Mouse (Mus musculus): ENCODE measurements around the gene Slc25a19.

Gene Slc25a19

DNA sequence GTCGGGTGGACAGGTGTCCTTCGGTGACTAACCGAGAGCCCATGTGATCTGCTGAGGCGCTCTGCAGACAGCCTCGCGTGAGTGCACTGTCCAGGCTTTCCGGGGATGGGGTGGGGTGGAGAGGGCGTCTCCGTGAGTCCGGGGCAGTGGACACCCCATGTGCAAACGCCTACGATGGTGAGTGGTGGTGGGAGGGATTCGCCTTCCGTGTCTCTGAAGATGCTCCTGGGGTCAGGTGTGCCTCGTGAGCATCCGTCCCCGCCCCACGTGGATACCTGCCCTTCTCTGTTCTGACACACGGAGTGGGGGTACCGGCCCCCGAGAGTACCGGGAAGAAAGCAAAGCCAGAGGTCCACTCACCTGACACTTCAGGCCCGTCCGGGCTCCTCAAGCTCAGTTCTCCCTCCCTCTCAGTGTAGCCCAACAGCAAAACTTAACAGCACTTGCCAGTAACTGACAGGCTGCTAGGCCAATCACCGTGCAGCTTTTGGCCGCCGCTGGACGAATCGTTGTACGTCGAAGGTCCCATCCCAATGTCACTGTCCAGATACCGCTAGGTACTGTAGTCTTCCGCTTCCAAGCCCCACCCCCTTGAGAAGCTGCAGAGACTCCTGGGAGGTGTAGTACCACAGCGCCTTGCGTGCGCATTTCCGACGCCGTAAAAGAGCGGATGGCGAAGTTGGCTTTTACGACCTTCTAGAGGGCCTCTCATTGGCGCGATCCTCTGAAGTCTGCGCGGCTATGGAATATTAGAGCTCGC, at the start of gene Slc25a19:
TSS of gene Slc25a19 (minus strand) at position 591 of the 760 bp plus-strand sequence.
- peak; percentile 50 for TF ChIP-seq GATA4 (IDR thresholded peaks at IDR 0.05; ENCODE audit: insufficient replicate concordance, low read length)

DNA sequence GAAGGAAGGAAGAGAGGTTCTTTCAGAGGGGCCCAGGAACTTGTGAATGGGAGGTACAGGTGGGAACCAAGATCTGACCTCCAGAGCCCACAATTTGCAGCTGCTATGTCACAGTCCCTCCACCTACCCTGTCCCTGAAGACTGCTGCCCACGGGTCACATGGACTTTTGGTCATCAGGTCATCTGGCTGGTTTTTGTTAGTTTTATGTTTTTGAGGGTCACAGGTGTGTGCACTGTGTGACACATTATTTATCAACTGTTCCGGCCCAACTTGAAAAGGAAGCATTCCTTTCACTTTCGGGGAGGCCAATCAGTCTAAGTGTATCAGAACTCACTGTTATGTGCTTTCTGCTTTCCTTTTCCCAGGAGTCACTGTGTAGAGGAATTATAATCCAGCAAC, 49.4 kb upstream of the Slc25a19 start:
- TF ChIP-seq GATA4 (IDR thresholded peaks at IDR 0.05; ENCODE audit: insufficient replicate concordance, low read length), result no peak

DNA sequence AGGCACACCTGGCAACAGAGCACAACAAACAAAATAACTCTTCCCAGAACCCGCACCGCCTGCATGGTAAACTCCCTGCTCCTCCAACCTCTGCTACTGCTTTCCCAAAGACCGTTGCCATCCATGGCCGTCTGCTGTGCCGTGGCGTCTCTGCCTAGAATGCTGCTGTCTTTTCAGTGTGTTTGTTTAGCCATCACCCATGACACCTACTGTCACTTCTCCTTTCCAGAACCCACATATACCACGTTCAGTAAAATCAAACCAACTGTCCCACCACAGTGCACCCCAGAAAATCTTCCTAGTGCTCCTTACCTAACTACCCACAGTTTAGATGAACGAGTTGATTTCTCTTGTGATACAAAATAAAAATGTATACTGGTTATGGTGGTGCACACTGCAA, 48.6 kb upstream of the Slc25a19 start:
- TF ChIP-seq GATA4 (IDR thresholded peaks at IDR 0.05; ENCODE audit: insufficient replicate concordance, low read length), result no peak

DNA sequence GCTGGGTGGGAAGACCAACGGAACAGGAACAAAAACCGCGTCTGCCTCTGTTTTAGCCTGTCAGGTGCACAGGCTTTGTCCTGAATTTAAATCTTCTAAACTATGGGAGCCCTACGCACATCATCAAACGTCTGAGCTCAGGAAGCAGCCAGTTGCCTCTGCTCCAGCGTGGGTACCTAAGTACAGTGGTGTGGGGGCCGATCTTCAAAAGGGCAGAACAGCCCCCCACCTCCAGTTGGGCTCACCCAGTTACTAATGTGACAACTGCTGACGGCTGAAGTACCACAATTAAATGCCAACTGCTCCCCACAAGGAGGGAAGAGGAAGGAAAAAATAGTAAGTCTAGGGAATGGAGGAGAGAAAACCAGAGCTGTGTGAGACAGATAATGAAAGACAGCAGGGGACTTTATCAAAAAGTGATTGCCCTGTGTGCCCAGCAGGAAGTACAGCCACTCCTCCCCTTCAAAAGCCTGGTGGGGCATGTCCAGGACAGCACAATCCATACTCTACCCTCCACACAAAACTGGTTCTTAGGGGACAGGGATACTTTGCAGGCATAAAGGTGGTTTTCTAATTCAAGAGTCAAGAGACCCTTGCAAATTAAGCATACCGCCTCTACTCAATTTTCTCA, 46.3 kb upstream of the Slc25a19 start:
- TF ChIP-seq GATA4 (IDR thresholded peaks at IDR 0.05; ENCODE audit: insufficient replicate concordance, low read length), result no peak

DNA sequence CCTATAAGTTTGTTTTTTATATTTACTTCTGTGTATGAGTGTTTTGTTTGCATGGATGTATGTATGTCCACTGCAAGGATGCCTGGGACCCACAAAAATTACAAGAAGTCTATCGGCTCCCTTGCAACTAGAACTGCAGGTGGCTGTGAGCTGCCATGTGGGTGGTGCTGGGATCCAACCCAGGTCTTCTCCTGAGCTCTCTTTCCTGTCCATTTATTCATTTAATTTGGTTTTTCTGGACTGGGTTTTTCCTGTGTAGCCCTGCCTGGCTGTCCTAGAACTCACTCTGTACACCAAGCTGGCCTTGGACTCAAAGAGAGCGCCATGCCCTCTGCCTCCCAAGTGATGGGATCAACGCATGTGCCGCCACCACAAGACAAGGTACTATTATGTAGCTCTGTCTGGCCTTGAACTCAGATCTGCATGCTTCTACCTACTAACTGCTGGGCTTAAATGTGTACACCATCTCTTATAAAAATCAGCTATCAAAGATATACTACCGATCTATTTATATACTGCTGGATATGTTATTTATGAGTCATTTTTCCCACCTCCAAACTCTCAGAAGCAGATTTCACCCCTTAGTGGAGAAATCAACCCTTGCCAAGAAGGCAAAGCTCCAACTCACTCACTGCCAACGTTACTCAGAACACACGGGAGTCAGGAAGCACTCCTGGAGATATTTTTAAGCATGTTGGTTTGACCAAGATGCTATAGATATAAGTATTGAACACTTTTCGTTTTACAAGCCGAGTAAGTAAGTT, 45.6 kb upstream of the Slc25a19 start:
- no peak for TF ChIP-seq GATA4 (IDR thresholded peaks at IDR 0.05; ENCODE audit: insufficient replicate concordance, low read length)

DNA sequence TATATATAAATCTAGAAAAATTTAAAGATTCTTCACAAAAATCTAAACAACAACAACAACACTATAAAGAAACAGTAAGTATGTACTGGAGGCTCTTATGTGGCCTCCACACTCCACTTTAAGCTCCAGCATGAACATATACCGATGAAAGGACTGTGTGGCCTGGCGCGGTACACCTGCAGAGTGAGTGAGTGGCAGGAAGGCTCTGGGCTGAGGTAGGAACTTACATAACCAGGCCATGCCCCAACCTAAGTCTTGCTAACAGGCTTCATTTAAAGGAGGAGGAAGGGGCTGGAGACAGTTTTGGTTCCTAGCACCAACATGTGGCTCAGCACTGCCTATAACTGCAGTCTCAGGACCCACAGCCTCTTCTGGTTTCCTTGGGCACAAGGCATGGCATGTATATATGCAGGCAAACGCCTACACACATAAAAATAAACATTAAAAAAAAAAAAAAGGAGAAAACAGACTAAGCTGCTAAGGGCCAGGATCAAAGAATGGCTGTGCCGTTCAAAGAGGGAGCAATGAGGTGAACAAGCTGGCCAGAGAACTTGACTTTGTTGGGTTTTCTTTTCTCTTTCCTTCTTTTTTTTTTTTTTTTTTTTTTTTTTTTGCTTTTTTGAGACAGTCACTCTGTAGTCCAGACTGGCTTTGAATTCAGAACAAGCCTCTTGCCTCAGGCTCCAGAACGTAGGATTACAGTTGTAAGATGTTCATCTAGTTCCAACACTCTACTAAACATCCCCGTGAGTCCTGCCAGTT, 44.3 kb upstream of the Slc25a19 start:
- no peak for TF ChIP-seq GATA4 (IDR thresholded peaks at IDR 0.05; ENCODE audit: insufficient replicate concordance, low read length)

DNA sequence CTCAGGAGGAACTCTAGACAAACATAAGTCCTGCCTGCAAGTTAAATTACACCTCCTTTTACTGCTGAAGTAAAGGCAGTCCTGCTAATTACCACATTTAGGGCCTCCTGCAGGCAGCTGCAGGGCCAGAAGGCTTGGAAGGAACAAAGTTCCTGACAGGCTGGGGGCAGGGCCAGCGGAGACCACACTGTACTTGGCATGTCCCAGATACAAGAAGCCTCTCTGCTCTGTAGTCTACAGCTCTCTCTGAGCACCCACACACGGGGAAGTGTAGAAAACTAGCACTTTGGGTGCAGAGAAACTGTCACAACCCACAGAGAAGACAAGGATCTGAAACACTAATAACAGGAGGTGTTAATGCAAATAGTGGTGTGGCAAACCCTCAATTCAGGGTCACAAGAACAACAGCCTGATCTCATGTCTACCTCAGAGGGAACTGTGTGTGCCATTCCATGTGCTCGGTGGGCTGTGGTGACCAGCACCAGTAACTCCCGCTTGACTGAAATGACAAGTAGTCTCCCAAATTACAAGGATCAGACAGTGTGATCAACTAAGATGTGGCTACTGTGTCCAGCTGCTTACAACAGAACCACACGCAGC, 42.5 kb upstream of the Slc25a19 start:
- no peak for TF ChIP-seq GATA4 (IDR thresholded peaks at IDR 0.05; ENCODE audit: insufficient replicate concordance, low read length)

DNA sequence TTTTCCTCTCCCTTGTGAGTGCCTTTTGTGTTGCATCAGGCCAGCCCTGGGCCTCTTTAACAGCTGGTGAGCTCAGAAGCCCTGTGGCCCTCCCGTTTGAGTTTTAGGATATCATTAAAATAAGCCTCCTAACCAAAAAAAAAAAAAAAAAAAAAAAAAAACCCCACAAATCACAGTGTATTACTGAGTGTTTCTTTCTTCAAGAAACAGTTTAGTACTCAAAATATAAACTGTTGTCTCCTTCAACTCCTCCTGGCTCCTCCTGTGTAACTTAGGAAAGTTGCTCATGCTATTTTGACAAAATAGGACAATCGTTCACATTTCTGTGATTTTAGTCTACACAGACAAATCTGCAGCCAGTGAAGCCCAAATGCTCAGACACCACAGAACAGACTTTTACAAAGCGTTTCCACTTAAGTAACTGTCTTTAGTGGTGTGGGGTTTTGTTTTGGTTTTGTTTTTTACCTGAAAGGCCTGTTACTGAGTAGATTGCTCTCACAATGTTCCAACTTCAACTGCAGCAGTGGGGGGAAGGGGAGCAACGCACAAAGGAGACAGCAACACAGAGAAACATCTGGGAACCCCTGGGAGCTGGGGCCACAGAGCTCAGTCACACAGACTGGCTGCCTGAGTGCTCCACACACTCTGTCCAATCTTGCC, 35.7 kb upstream of the Slc25a19 start:
- no peak for TF ChIP-seq GATA4 (IDR thresholded peaks at IDR 0.05; ENCODE audit: insufficient replicate concordance, low read length)

DNA sequence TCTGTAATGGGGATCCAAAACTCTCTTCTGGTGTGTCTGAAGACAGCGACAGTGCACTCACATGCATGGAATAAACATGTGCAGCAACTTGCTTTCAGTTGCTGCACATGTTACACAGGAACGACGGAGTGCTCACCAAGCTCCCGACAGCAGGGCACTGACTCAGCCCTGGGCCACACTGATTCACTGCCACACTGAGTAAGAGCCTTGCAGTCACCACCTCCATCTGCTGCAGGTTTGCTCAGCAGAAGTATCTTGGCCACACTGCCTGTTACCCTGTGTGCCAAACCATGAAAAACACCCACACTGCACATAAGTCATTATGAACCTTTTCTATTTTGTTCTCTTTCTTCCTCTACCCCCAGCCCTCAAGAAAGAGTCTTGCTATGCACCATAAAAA, 32.3 kb upstream of the Slc25a19 start:
- TF ChIP-seq GATA4 (IDR thresholded peaks at IDR 0.05; ENCODE audit: insufficient replicate concordance, low read length), result no peak

DNA sequence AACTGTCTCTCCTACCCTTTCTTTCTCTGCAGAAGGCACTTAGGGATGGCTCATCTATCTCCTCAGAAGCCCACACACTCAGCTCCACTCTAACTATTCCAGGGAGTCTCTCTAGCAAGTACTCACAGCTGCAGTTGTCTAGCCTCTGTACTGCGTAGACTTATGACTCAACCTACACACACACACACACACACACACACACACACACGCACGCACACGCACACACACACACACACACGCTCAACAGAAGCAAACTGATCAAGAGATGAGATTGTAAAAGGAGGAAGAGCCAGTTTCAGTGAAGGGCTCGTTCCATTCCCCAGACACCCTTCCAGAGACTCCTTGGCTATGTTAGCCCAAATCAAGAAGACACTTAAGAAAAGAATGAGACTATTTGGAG, 30.4 kb upstream of the Slc25a19 start:
- no peak for TF ChIP-seq GATA4 (IDR thresholded peaks at IDR 0.05; ENCODE audit: insufficient replicate concordance, low read length)

DNA sequence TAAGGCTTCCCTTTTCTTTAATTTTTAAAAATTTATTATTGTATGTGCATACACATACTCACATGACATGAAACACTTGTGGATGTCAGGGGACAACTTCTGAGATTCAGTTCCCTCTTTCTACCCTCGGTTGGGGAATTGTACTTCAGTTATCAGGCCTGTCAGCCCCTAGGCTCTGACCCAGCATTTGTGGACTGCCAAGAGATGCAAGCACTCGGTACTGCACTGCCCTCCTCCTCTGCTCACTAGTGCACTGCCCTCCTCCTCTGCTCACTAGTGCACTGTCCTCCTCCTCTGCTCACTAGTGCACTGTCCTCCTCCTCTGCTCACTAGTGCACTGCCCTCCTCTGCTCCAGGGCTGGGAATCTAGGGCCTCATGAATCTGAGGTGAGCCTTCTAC, 26.0 kb upstream of the Slc25a19 start:
- no peak for TF ChIP-seq GATA4 (IDR thresholded peaks at IDR 0.05; ENCODE audit: insufficient replicate concordance, low read length)

DNA sequence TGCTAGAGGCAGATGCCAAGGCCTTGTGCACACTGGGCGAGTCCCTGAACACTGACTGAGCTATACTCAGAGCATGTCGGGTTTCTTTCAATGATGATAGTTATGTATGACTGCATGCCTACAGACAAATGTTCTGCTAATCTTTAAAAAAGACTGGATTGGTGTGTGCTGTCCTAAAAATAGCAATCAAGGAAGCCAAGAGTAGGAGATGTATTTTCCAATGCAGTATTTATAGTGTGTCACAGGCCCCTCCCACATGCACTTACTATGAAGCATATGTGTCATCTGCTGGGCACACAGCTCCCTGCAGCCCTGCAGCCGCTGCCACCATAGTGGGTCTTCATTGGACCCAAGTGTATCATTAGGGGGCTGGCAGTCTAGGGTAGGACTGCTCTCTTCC, 25.1 kb upstream of the Slc25a19 start:
- no peak for TF ChIP-seq GATA4 (IDR thresholded peaks at IDR 0.05; ENCODE audit: insufficient replicate concordance, low read length)

DNA sequence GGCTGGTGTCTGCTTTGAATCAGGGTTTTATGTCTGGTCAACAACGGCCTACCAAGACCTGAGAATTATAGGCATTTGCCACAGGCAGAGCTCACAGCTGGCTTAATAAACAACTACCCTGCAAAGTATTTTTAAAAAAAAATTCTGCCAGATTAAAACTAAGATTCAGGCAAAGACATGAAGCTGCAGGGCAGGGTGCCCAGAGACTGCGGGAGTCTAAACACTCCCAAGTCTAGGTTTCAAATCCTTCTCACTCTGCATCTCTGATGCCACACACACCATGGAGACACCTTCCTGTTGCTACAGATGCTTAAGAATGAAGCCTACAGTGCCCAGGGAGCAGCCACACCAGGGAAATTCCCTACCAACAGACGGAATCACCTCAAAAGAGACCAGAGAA, 23.6 kb upstream of the Slc25a19 start:
- no peak for TF ChIP-seq GATA4 (IDR thresholded peaks at IDR 0.05; ENCODE audit: insufficient replicate concordance, low read length)

DNA sequence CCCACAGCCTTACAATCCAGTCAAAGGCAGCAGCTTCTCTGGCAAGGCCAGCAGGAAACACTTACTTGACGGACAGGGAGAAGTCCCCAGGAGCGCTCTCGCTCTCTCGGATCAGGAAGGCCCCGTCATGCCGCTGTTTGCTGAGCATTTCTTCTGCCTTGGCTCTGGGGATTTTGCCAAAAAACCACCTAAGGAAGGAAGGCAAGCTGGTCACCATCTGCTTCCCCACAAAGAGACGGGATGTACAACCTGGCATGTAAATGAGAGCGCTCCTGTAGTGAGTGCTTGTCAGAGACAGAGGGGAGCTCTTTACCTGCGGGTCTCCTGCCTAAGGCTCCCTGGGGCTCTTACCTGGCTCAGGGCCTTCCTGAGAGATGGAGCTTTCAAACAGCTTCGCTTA, 21.6 kb upstream of the Slc25a19 start:
- no peak for TF ChIP-seq GATA4 (IDR thresholded peaks at IDR 0.05; ENCODE audit: insufficient replicate concordance, low read length)

Measured in liver, adult (tissue).